Mouse (Mus musculus): ENCODE measurements at regions not wholly inside any gene's neighbourhood (a gene's known extent, or its start where the extent isn't known, plus 50 kb on each side); places are given as distances from the start of the nearest gene placed in this dataset.

- TF ChIP-seq CTCF (IDR thresholded peaks at IDR 0.05; ENCODE audit: insufficient read depth, low read length), result no peak
- no peak for TF ChIP-seq POLR2A (IDR thresholded peaks at IDR 0.05; ENCODE audit: borderline replicate concordance, extremely low read depth, low read depth, low read length)
Measured at GRCm38 (mm10) chr12:47140677-47141076, 321.9 kb upstream of the Nova1 start.
